Mouse (Mus musculus): Measurements from ENCODE around the gene Slc6a12. TPM values are rescaled to one million over a fixed set of nuclear protein-coding genes. Genes with fewer than 3 reads are reported as not detected.

The Slc6a12 gene
- polyA plus RNA-seq, 1 experiment from 2014 or later, result 0.35 TPM

DNA sequence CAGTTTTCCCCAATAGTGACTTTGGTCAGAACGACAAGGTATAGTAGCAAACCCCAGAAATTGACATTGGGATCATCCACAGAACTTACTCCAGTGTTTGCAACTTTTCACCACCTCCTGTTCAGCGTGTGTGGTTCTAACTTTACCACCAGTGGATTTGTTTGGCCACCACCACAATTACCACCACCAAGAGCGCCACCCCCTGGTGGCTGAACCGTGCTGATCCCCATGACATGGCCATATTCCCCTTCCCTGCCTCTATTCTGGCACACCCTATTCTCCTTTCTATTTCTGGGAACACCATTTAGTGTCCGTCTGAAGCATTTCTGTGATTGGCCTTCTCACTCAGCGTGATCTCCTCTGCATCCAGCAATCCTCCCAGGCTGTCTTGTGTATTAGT is 23.8 kb upstream of the Slc6a12 start:
- Histone ChIP-seq H3K4me1 (ENCODE audit: control insufficient read depth, insufficient read depth, low read length) (peaks cover 11% of the 10 kb centered on the region), H3K4me2 (replicated peaks; ENCODE audit: low read depth, low read length) (no peak overlapping the region), H3K27me3 (ENCODE audit: control insufficient read depth, insufficient read depth, low read length) (no peaks in the 10 kb centered on the region), H3K9me3 (ENCODE audit: control insufficient read depth, low read length) (no peaks in the 10 kb centered on the region), H3K27ac (ENCODE audit: low read depth, low read length) (no peak overlapping the region), H3K36me3 (ENCODE audit: control insufficient read depth, insufficient read depth, low read length) (no peaks in the 10 kb centered on the region), H3K9ac (ENCODE audit: low read depth, low read length) (no peak overlapping the region), H3K4me3 (ENCODE audit: low read length) (no peak overlapping the region)
- ATAC-seq (ENCODE audit: low FRiP score, low TSS enrichment), result no peak
- WGBS, result 72% methylated on average over 6 of the region's 6 CpGs

DNA sequence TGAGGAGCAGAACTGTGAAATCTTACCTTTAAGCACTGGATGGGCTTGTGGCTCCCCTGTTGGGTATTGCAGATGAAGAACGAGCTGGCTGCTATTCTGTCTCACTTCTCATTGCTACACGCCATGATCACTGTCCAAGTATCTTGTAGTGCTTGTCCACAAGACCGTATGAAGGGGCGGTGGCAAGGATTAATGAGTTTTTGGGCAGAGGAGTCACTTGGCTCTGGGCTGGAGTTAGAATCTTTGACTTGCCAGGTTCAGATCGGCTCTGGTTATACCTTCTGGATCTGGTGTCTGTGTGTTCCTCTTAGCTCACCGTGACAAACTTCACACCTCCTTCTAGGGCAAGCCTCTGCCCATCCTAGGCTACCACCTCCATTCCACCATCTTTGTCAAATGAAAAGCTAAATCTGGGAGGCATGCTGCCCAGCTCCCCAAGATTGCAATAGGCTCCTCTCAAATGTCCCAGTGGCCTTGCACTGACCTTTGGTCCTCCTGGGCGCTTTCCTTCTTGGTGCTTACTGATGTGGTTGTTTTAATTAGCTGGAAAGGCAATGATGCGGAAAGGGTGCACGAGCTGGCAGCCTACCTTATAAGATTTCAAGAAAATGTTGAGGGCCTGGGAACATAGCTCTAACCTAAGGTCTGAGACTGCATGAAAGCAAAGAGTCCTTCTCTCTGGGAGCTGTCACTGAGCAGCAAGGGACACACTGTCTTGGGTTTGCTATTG is 20.3 kb upstream of the Slc6a12 start:
- Histone ChIP-seq H3K4me2 (replicated peaks; ENCODE audit: low read depth, low read length) (no peak overlapping the region), H3K4me1 (ENCODE audit: control insufficient read depth, insufficient read depth, low read length) (peaks cover 14% of the 10 kb centered on the region), H3K9ac (ENCODE audit: low read depth, low read length) (no peak overlapping the region), H3K27ac (ENCODE audit: low read depth, low read length) (no peak overlapping the region), H3K36me3 (ENCODE audit: control insufficient read depth, insufficient read depth, low read length) (no peaks in the 10 kb centered on the region), H3K4me3 (ENCODE audit: low read length) (no peak overlapping the region), H3K27me3 (ENCODE audit: control insufficient read depth, insufficient read depth, low read length) (no peaks in the 10 kb centered on the region), H3K9me3 (ENCODE audit: control insufficient read depth, low read length) (no peaks in the 10 kb centered on the region)
- ATAC-seq (ENCODE audit: low FRiP score, low TSS enrichment), result no peak
- WGBS, result 48% methylated on average over 9 of the region's 9 CpGs

DNA sequence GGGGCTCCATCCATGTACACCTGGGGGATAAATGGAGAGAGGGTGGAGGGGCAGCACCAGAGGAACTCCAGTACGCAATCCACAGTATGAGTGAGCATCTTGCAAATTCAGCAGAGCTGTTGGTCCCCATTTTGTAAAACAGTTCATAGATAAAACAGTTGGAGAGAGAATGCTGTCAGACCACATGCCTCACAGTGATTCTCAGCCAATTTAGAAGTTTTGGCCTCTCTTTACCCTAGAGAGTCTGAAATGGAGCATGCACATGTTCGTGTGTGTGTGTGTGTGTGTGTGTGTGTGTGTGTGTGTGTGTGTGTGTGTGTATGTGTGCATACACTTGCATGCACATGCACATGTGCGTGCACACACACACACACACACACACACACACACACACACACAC is 17.6 kb upstream of the Slc6a12 start:
- Histone ChIP-seq H3K9ac (ENCODE audit: low read depth, low read length) (no peak overlapping the region), H3K27ac (ENCODE audit: low read depth, low read length) (no peak overlapping the region), H3K27me3 (ENCODE audit: control insufficient read depth, insufficient read depth, low read length) (no peaks in the 10 kb centered on the region), H3K4me3 (ENCODE audit: low read length) (no peak overlapping the region), H3K4me1 (ENCODE audit: control insufficient read depth, insufficient read depth, low read length) (peaks cover 21% of the 10 kb centered on the region), H3K9me3 (ENCODE audit: control insufficient read depth, low read length) (no peaks in the 10 kb centered on the region), H3K4me2 (replicated peaks; ENCODE audit: low read depth, low read length) (no peak overlapping the region), H3K36me3 (ENCODE audit: control insufficient read depth, insufficient read depth, low read length) (no peaks in the 10 kb centered on the region)
- WGBS, result 92% methylated on average over 3 of the region's 3 CpGs
- no peak for ATAC-seq (ENCODE audit: low FRiP score, low TSS enrichment)

DNA sequence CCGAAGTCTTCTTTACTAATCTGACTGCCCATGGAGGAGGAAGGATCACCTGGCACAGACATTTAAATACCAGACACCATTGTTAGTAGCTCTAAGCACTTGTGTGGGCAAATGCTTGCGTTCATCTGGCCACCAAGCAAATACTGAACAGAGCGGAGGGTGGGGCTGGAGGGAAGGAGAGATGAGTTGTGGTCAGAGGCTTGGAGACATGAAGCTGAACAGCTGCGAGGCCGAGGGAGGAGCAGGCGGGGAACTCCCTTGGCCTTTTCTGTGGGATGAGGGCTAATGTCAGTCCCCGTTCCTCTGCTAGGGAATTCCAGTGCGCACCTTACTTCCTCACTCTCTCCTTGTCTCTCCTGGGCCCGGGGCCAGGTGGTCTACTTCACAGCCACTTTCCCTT is 17.1 kb upstream of the Slc6a12 start:
- no peak overlapping the region for H3K4me2 ChIP-seq (replicated peaks; ENCODE audit: low read depth, low read length)

DNA sequence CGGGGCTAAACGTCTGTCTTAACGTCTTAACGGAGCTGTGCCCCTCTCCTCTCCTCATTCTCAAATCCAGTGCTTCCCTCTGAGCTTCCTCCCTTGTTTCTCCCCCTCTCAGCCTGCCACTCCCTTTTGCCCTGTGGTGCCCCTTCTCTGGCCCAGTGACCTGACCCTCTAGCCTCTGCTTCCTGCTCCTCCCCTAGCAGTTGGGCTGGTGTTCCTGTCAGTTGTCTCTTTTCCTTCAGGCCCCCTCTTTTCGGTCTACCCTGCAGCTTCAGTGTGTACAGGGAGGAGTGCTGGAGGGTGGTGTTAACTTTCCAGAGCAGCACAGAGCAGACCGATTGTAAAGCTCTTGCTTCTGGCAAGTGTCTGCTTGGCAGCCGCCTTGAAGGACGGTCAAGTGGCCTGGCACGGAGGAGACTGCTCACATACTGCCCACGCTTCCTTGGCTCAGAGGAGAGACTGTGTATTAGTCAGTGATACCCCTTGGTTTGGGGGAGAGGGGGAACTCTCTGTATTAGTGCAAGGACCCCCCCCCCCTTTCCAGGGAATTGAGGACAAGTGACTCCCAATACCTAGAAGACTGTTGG is 16.3 kb upstream of the Slc6a12 start:
- no peaks in the 10 kb centered on the region for H3K36me3 ChIP-seq (ENCODE audit: control insufficient read depth, insufficient read depth, low read length)
- WGBS, result 23% methylated on average over 10 of the region's 10 CpGs
- H3K27me3 ChIP-seq (ENCODE audit: control insufficient read depth, insufficient read depth, low read length), result no peaks in the 10 kb centered on the region
- peaks cover 22% of the 10 kb centered on the region for H3K4me1 ChIP-seq (ENCODE audit: control insufficient read depth, insufficient read depth, low read length)
- H3K9ac ChIP-seq (ENCODE audit: low read depth, low read length), result no peak overlapping the region
- no peak overlapping the region for H3K4me2 ChIP-seq (replicated peaks; ENCODE audit: low read depth, low read length)
- no peak overlapping the region for H3K27ac ChIP-seq (ENCODE audit: low read depth, low read length)
- H3K9me3 ChIP-seq (ENCODE audit: control insufficient read depth, low read length), result no peaks in the 10 kb centered on the region
- no peak overlapping the region for H3K4me3 ChIP-seq (ENCODE audit: low read length)
- ATAC-seq (ENCODE audit: low FRiP score, low TSS enrichment), result no peak

More for the DNA sequence above, 17.1 kb upstream of the Slc6a12 start:
- no peaks in the 10 kb centered on the region for H3K36me3 ChIP-seq (ENCODE audit: control insufficient read depth, insufficient read depth, low read length)
- H3K27me3 ChIP-seq (ENCODE audit: control insufficient read depth, insufficient read depth, low read length), result no peaks in the 10 kb centered on the region
- no peak for ATAC-seq (ENCODE audit: low FRiP score, low TSS enrichment)
- H3K4me1 ChIP-seq (ENCODE audit: control insufficient read depth, insufficient read depth, low read length), result peaks cover 22% of the 10 kb centered on the region
- no peak overlapping the region for H3K4me3 ChIP-seq (ENCODE audit: low read length)
- no peaks in the 10 kb centered on the region for H3K9me3 ChIP-seq (ENCODE audit: control insufficient read depth, low read length)
- H3K9ac ChIP-seq (ENCODE audit: low read depth, low read length), result no peak overlapping the region
- 45% methylated on average over 9 of the region's 9 CpGs for WGBS
- no peak overlapping the region for H3K27ac ChIP-seq (ENCODE audit: low read depth, low read length)

DNA sequence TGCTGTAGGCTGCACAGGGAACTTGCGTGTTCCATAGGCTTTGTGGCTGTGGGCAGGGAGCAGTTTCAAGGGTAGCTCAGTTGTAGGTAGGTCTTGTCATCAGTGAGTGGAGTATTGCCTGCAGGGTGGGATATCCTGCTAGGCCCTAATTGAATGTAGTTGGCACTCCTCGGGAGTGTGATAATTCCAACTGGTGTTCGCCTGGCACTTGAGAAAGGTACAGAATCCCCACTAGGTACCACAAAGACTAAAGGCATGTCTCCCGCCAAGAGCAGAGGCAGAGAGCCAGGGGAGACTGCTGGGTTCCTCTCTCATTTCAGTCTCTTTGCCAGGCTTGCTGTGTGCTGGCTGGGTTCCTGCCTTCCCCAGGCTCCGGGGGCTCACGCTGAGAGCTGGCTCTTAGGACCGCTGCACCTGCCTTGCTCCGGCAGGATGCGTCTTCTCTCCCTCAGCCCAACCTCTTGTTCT is 14.4 kb upstream of the Slc6a12 start:
- H3K27me3 ChIP-seq (ENCODE audit: control insufficient read depth, insufficient read depth, low read length), result no peaks in the 10 kb centered on the region
- H3K36me3 ChIP-seq (ENCODE audit: control insufficient read depth, insufficient read depth, low read length), result no peaks in the 10 kb centered on the region
- WGBS, result 81% methylated on average over 9 of the region's 9 CpGs
- H3K9ac ChIP-seq (ENCODE audit: low read depth, low read length), result no peak overlapping the region
- no peak overlapping the region for H3K4me2 ChIP-seq (replicated peaks; ENCODE audit: low read depth, low read length)
- H3K4me3 ChIP-seq (ENCODE audit: low read length), result no peak overlapping the region
- no peaks in the 10 kb centered on the region for H3K9me3 ChIP-seq (ENCODE audit: control insufficient read depth, low read length)
- ATAC-seq (ENCODE audit: low FRiP score, low TSS enrichment), result no peak
- H3K4me1 ChIP-seq (ENCODE audit: control insufficient read depth, insufficient read depth, low read length), result peaks cover 15% of the 10 kb centered on the region
- no peak overlapping the region for H3K27ac ChIP-seq (ENCODE audit: low read depth, low read length)

DNA sequence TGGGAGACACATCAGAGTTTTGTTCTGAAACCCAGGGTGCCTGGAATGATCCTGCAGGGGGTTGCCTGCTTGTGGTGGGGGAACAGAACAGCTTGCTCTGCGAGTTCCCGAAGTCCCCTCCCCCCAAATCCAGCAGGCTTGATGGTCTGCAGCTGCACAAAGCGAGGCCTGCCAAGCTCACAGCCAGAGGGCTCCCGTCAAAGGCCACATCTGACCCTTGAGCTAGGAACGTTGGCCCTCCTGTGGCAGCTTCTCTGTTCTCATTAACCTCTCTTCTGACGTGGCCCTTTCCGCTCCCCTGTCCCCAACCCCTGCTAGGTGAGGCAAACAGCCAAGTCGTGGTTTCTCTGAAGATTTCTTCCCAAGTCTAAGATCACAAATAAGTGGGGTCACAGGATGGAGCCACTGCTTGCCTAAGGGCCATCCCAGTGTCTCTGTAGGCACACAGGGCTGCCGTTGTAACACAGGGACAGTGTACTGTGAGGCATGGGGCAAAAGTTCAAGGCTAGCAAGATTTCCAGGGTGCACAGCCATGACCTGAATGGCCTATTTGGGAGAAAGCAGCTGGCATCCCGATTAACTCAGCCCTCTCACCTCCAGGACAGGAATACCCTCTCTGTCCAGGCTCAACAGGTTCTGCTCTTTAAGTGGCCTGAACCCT is 12.9 kb upstream of the Slc6a12 start:
- 16% methylated on average over 10 of the region's 10 CpGs for WGBS
- H3K36me3 ChIP-seq (ENCODE audit: control insufficient read depth, insufficient read depth, low read length), result no peaks in the 10 kb centered on the region
- ATAC-seq (ENCODE audit: low FRiP score, low TSS enrichment), result 0 out of 2 replicates have a peak, but pooled peaks have one; percentile 45
- H3K4me1 ChIP-seq (ENCODE audit: control insufficient read depth, insufficient read depth, low read length), result peaks cover 15% of the 10 kb centered on the region
- H3K27ac ChIP-seq (ENCODE audit: low read depth, low read length), result no peak overlapping the region
- no peaks in the 10 kb centered on the region for H3K9me3 ChIP-seq (ENCODE audit: control insufficient read depth, low read length)
- no peak overlapping the region for H3K4me2 ChIP-seq (replicated peaks; ENCODE audit: low read depth, low read length)
- H3K4me3 ChIP-seq (ENCODE audit: low read length), result no peak overlapping the region
- no peak overlapping the region for H3K9ac ChIP-seq (ENCODE audit: low read depth, low read length)
- H3K27me3 ChIP-seq (ENCODE audit: control insufficient read depth, insufficient read depth, low read length), result no peaks in the 10 kb centered on the region

DNA sequence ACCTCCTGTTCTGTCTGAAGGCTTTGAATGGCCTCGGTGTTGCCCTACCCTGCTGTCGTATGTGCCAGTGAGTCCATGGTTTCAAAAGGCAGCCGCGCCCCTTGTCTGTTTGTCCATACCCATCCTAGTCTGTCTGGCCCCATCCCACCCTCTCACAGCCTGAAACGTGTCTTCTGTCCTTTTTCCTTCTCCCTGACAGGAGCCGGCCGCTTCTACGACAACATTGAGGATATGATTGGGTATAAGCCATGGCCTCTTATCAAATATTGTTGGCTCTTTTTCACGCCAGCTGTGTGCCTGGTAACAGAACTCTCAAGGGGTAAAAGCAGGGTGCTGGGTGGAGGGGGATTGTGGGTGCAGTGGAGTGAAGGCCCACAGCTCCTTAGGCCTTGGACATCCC is 7.0 kb upstream of the Slc6a12 start:
- Histone ChIP-seq H3K4me3 (ENCODE audit: low read length) (no peak overlapping the region), H3K9me3 (ENCODE audit: control insufficient read depth, low read length) (no peaks in the 10 kb centered on the region), H3K27me3 (ENCODE audit: control insufficient read depth, insufficient read depth, low read length) (no peaks in the 10 kb centered on the region), H3K27ac (ENCODE audit: low read depth, low read length) (no peak overlapping the region), H3K4me1 (ENCODE audit: control insufficient read depth, insufficient read depth, low read length) (no peaks in the 10 kb centered on the region), H3K9ac (ENCODE audit: low read depth, low read length) (no peak overlapping the region), H3K4me2 (replicated peaks; ENCODE audit: low read depth, low read length) (no peak overlapping the region), H3K36me3 (ENCODE audit: control insufficient read depth, insufficient read depth, low read length) (no peaks in the 10 kb centered on the region)
- WGBS, result 72% methylated on average over 9 of the region's 9 CpGs
- no peak for ATAC-seq (ENCODE audit: low FRiP score, low TSS enrichment)

DNA sequence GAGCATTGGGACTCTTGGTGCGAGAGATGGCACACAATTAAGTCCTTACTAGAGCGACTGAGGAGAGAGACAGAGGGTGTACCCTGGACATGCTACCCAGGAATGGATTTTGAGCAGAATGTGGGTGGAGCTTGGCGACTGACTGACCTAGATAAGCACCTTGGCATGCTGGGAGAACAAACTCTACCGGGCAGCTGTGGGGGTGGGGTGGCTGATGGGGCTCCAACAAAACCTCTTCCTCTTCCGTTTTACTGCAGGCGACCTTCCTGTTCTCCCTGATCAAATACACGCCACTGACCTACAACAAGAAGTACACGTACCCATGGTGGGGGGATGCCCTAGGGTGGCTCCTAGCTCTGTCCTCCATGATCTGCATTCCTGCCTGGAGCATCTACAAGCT is 6.3 kb upstream of the Slc6a12 start:
- Histone ChIP-seq H3K4me1 (ENCODE audit: control insufficient read depth, insufficient read depth, low read length) (no peaks in the 10 kb centered on the region), H3K9ac (ENCODE audit: low read depth, low read length) (no peak overlapping the region), H3K4me2 (replicated peaks; ENCODE audit: low read depth, low read length) (no peak overlapping the region), H3K27ac (ENCODE audit: low read depth, low read length) (no peak overlapping the region), H3K4me3 (ENCODE audit: low read length) (no peak overlapping the region), H3K36me3 (ENCODE audit: control insufficient read depth, insufficient read depth, low read length) (no peaks in the 10 kb centered on the region), H3K9me3 (ENCODE audit: control insufficient read depth, low read length) (no peaks in the 10 kb centered on the region), H3K27me3 (ENCODE audit: control insufficient read depth, insufficient read depth, low read length) (no peaks in the 10 kb centered on the region)
- ATAC-seq (ENCODE audit: low FRiP score, low TSS enrichment), result no peak
- 72% methylated on average over 8 of the region's 8 CpGs for WGBS

Measured in kidney, embryonic 14.5 days (tissue).